Mouse (Mus musculus) hindbrain, embryonic 15.5 days (tissue): ENCODE measurements at regions not wholly inside any gene's neighbourhood (a gene's known extent, or its start where the extent isn't known, plus 50 kb on each side); places are given as distances from the start of the nearest gene placed in this dataset.

ENCODE experiments used
- ATAC-seq: fragments of 200-750 bp; cut with Nextera tagmentation; 2 replicates; pipeline ENCODE4 v1.8.0; 2017; ENCODE audit warnings: low read depth, moderate number of reproducible peaks, moderate TSS enrichment; ENCODE audit not compliant: low FRiP score
- H3K27ac ChIP-seq: fragments of 300-500 bp; sonication (generic); replicated peaks from 2 replicates; pipeline ENCODE4 v1.5.1; 2015; ENCODE audit warnings: mild to moderate bottlenecking, inconsistent platforms
- H3K27me3 ChIP-seq: fragments of 300-500 bp; sonication (generic); 2 replicates; pipeline ENCODE4 v1.6.1; 2015; ENCODE audit warnings: control low read depth, inconsistent platforms
- H3K36me3 ChIP-seq: fragments of 300-500 bp; sonication (generic); 2 replicates; pipeline ENCODE4 v1.6.1; 2015; ENCODE audit warnings: control low read depth, inconsistent platforms
- H3K4me1 ChIP-seq: fragments of 300-500 bp; sonication (generic); replicated peaks from 2 replicates; pipeline ENCODE4 v1.6.1; 2015; ENCODE audit warnings: control low read depth, inconsistent platforms
- H3K4me2 ChIP-seq: fragments of 300-500 bp; sonication (generic); 2 replicates; pipeline ENCODE4 v1.6.1; 2015; ENCODE audit warnings: moderate library complexity, mild to moderate bottlenecking, inconsistent platforms
- H3K4me3 ChIP-seq: fragments of 300-500 bp; sonication (generic); 2 replicates; pipeline ENCODE4 v1.5.1; 2015; ENCODE audit warnings: mild to moderate bottlenecking, inconsistent platforms
- H3K9ac ChIP-seq: fragments of 300-500 bp; sonication (generic); 2 replicates; pipeline ENCODE4 v1.6.1; 2015; ENCODE audit warnings: inconsistent platforms
- H3K9me3 ChIP-seq: fragments of 300-500 bp; sonication (generic); 2 replicates; pipeline ENCODE4 v1.6.1; 2016; ENCODE audit warnings: control low read depth, inconsistent platforms
- WGBS: fragments of 180-500 bp; shearing (Covaris S2); methylation state at CpG from one replicate; pipeline ENCODE4 v1.1.7; 2015; 5-methylcytosine and 5-hydroxymethylcytosine counted together

DNA sequence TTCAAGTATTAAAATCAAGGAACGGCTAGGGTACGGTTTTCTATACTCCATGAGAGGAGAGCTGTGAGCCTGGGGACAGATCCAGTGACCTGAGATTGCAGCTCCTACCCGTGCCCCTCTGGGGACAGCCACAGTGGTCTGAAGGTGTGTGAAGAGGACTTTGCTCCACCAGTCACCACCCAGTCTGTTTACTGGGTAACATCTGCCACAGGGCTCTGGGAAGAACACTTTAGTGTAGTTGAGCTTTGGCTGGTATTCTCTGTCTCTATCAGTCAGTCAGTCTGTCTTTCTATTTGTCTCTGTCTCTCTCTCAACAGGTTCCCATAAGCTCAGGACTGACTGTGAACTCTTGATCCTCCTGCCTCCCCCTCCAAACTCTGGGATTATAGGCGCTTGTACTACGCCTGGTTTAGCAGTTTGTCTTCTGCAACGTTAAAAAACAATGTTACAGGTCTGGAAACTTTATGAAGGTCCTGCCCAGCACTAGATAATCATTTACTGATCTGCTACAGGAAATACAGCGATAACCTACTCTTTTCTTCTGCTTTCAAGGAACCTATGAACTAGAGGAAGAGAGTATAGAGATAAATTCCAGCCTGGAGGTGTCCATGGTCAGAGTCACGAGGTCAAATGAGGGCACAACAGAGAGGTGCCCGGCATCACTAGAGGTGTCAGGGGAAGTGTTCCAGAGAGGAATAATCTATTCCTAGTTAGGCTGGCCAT, 50.2 kb upstream of the Slc38a2 start:
- H3K9me3 ChIP-seq: no peaks in the 10 kb centered on the region
- H3K9ac ChIP-seq: no peak overlapping the region
- no peaks in the 10 kb centered on the region for H3K36me3 ChIP-seq
- H3K4me3 ChIP-seq: no peak overlapping the region
- WGBS: 83% methylated on average over 9 of the region's 9 CpGs
- H3K4me2 ChIP-seq: 0 out of 2 replicates have a peak overlapping the region, but pooled peaks have one; percentile 3
- no peaks in the 10 kb centered on the region for H3K27me3 ChIP-seq
- H3K4me1 ChIP-seq: no peaks in the 10 kb centered on the region; the same call in 1 of the 2 replicates
- H3K27ac ChIP-seq: no peak overlapping the region
- ATAC-seq: no peak
